ENCODE assay signal across 16 mouse cellular contexts in the genomic region with DNA sequence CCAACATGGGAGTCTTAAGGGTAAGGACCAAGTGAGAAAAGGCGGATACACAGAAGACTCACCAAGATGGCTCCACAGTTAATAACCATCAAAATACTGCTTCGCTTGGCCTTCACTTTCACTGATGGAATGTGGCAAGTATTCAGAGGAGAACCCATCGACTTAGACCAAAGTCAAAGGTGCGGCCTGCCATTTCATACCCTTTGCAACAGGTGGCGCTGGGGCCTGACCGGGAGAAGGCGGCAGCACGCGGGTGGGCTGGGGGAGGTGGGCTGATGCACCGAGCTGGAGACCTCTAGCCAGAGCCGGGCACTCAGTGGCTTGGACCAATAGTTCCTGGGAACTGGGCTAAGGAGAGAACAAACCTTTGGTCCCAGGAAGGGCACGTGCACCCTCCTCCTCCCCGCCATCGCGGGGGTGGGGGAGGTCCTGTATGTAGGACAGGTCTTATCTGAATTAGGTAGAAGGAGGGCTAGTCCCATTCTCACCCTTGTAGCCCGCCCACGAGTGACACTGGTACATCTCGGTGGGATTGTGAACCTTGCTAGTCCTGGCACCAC. TPM values are rescaled to one million over a fixed set of nuclear protein-coding genes. Genes with fewer than 3 reads are reported as not detected.
DNase-seq lines count a peak whose midpoint lies in the region; ATAC-seq and TF ChIP-seq lines count a peak whose summit lies in the region.
"Had no signal": no experiment of that assay in that cellular context is flagged by ENCODE, and none has a peak within 500 bp of the region (broad histone marks: within the 10 kb centered on the region; RNA-seq: fewer than 3 reads in every experiment).

No protein-coding gene starts in this region.

- no peak for DNase-seq in kidney, postnatal 10 days
- peak; percentile 16 for DNase-seq in testis, postnatal 14 days (ENCODE audit: low spot score)
- DNase-seq in testis, postnatal 10 days (ENCODE audit: low spot score): no peak
- DNase-seq in stomach, postnatal 0 days (ENCODE audit: low spot score): no peak
- no peak for DNase-seq in gastrocnemius, postnatal 25 days
- no peak for DNase-seq in heart, postnatal 25 days (ENCODE audit: low spot score)
- DNase-seq: adrenal gland, postnatal 36 days; gastrocnemius, postnatal 36 days; kidney, adult 11 months; lung, adult 18-20 months; thymus, adult 2 months had no signal

- TF ChIP-seq EP300 in stomach, postnatal 0 days (optimal IDR thresholded peaks at IDR 0.05): no peak

- H3K4me2 ChIP-seq in kidney, embryonic 14.5 days (replicated peaks; ENCODE audit: low read depth, low read length): no peak overlapping the region
- H3K4me2 ChIP-seq in forebrain, embryonic 13.5 days: peak overlapping the region; percentile 9
- no peak overlapping the region for H3K4me2 ChIP-seq in stomach, postnatal 0 days (replicated peaks; ENCODE audit: low read depth)
- H3K4me2 ChIP-seq: neural tube, embryonic 15.5 days had no signal

- H3K27ac ChIP-seq in kidney, embryonic 14.5 days (ENCODE audit: low read depth, low read length): peak overlapping the region; percentile 24; the same call in 1 of the 2 replicates
- H3K27ac ChIP-seq in forebrain, embryonic 13.5 days: no peak overlapping the region; the same call in 1 of the 2 replicates
- H3K27ac ChIP-seq in stomach, postnatal 0 days (replicated peaks): no peak overlapping the region
- H3K27ac ChIP-seq: layer of hippocampus, adult 2 months had no signal

- no peak overlapping the region for H3K4me3 ChIP-seq in kidney, embryonic 14.5 days (ENCODE audit: low read length)
- H3K4me3 ChIP-seq in forebrain, embryonic 13.5 days: no peak overlapping the region
- H3K4me3 ChIP-seq in stomach, postnatal 0 days (ENCODE audit: low read depth, low read length): no peak overlapping the region
- H3K4me3 ChIP-seq: layer of hippocampus, adult 2 months; neural tube, embryonic 15.5 days had no signal

- H3K4me1 ChIP-seq in kidney, embryonic 14.5 days (ENCODE audit: control insufficient read depth, insufficient read depth, low read length): peaks cover 33% of the 10 kb centered on the region
- H3K4me1 ChIP-seq in forebrain, embryonic 13.5 days: peaks cover 33% of the 10 kb centered on the region
- H3K4me1 ChIP-seq in stomach, postnatal 0 days (replicated peaks; ENCODE audit: control insufficient read depth, insufficient read depth): no peaks in the 10 kb centered on the region

- H3K9me3 ChIP-seq in kidney, embryonic 14.5 days (ENCODE audit: control insufficient read depth, low read length): peaks cover 32% of the 10 kb centered on the region
- H3K9me3 ChIP-seq in forebrain, embryonic 13.5 days (replicated peaks): peaks cover 23% of the 10 kb centered on the region
- H3K9me3 ChIP-seq in stomach, postnatal 0 days (ENCODE audit: control insufficient read depth, low read length): peaks cover 7% of the 10 kb centered on the region; the same call in 1 of the 2 replicates

- ATAC-seq in kidney, embryonic 14.5 days (ENCODE audit: low FRiP score, low TSS enrichment): no peak
- ATAC-seq in forebrain, embryonic 13.5 days: no peak
- ATAC-seq in stomach, postnatal 0 days (ENCODE audit: low FRiP score, low TSS enrichment): no peak

- 54% methylated on average over 18 of the region's 18 CpGs for WGBS in kidney, embryonic 14.5 days
- 34% methylated on average over 18 of the region's 18 CpGs for WGBS in forebrain, embryonic 13.5 days
- WGBS in stomach, postnatal 0 days: 49% methylated on average over 18 of the region's 18 CpGs

- no peaks in the 10 kb centered on the region for H3K27me3 ChIP-seq in kidney, embryonic 14.5 days (ENCODE audit: control insufficient read depth, insufficient read depth, low read length)
- no peaks in the 10 kb centered on the region for H3K27me3 ChIP-seq in forebrain, embryonic 13.5 days
- H3K27me3 ChIP-seq in stomach, postnatal 0 days (ENCODE audit: control insufficient read depth, insufficient read depth, low read length): no peaks in the 10 kb centered on the region
- H3K27me3 ChIP-seq: CH12.LX; neural tube, embryonic 15.5 days had no signal

- intact Hi-C loops in heart, postnatal 25 days (cut with DNase I): no loop called here

- TF ChIP-seq CTCF in stomach, postnatal 0 days (IDR thresholded peaks at IDR 0.05; ENCODE audit: low read depth): peak; percentile 12; the same call in 1 of the 2 replicates

- H3K36me3 ChIP-seq in kidney, embryonic 14.5 days (ENCODE audit: control insufficient read depth, insufficient read depth, low read length): no peaks in the 10 kb centered on the region
- H3K36me3 ChIP-seq in forebrain, embryonic 13.5 days (ENCODE audit: poor library complexity, severe bottlenecking): no peaks in the 10 kb centered on the region
- H3K36me3 ChIP-seq in stomach, postnatal 0 days (ENCODE audit: control insufficient read depth, insufficient read depth, low read length): no peaks in the 10 kb centered on the region
- H3K36me3 ChIP-seq: neural tube, embryonic 15.5 days had no signal

- H3K9ac ChIP-seq in kidney, embryonic 14.5 days (ENCODE audit: low read depth, low read length): no peak overlapping the region
- no peak overlapping the region for H3K9ac ChIP-seq in forebrain, embryonic 13.5 days
- H3K9ac ChIP-seq in stomach, postnatal 0 days (ENCODE audit: low read length): no peak overlapping the region
- H3K9ac ChIP-seq: neural tube, embryonic 15.5 days had no signal

RNA-seq across cellular contexts. Expression of a gene that starts 9.3 kb away (rescaled TPM):
- 2,297 and 2,617 TPM in 2 replicates for polyA plus RNA-seq in kidney, embryonic 14.5 days (2014; fragmentation: Nextera tagmentation; extraction: Ambion mirVana)
- polyA plus RNA-seq in forebrain, embryonic 13.5 days (2015; fragmentation: Nextera tagmentation; extraction: Ambion mirVana): 443 and 547 TPM in 2 replicates
- polyA plus RNA-seq in stomach, postnatal 0 days (2015; fragmentation: Nextera tagmentation; extraction: Ambion mirVana): 156 and 168 TPM in 2 replicates
- 10 to 100 TPM; 10.5 to 19.9 TPM for total RNA-seq in gastrocnemius, postnatal 25 days (2021)
- 10 to 100 TPM; 12.3 to 15.2 TPM for total RNA-seq in heart, postnatal 25 days (2021)

RNA-seq across cellular contexts. Expression of a gene that starts 39.1 kb away (rescaled TPM):
- 31.2 and 31.8 TPM in 2 replicates for polyA plus RNA-seq in kidney, embryonic 14.5 days (2014; fragmentation: Nextera tagmentation; extraction: Ambion mirVana)
- 19.5 and 19.6 TPM in 2 replicates for polyA plus RNA-seq in forebrain, embryonic 13.5 days (2015; fragmentation: Nextera tagmentation; extraction: Ambion mirVana)
- 4.0 and 4.7 TPM in 2 replicates for polyA plus RNA-seq in stomach, postnatal 0 days (2015; fragmentation: Nextera tagmentation; extraction: Ambion mirVana)
- total RNA-seq in gastrocnemius, postnatal 25 days (2021): 1 to 10 TPM; 1.4 to 2.1 TPM
- 1 to 10 TPM; 1.9 to 3.1 TPM for total RNA-seq in heart, postnatal 25 days (2021)
